Mouse (Mus musculus) adrenal gland, postnatal 0 days (tissue): ENCODE results near the gene Elp4. TPM values are rescaled to one million over a fixed set of nuclear protein-coding genes. Genes with fewer than 3 reads are reported as not detected.

Source experiments
- polyA plus RNA-seq: library from polyadenylated mRNA; unstranded; fragments of >200 nt; fragmentation: Nextera tagmentation; extraction: Ambion mirVana; gene quantifications from 2 replicates; pipeline ENCODE4 v1.2.1, GENCODE M21; 2015

The Elp4 gene
- 13.5 and 18.0 TPM in 2 replicates for polyA plus RNA-seq

DNA sequence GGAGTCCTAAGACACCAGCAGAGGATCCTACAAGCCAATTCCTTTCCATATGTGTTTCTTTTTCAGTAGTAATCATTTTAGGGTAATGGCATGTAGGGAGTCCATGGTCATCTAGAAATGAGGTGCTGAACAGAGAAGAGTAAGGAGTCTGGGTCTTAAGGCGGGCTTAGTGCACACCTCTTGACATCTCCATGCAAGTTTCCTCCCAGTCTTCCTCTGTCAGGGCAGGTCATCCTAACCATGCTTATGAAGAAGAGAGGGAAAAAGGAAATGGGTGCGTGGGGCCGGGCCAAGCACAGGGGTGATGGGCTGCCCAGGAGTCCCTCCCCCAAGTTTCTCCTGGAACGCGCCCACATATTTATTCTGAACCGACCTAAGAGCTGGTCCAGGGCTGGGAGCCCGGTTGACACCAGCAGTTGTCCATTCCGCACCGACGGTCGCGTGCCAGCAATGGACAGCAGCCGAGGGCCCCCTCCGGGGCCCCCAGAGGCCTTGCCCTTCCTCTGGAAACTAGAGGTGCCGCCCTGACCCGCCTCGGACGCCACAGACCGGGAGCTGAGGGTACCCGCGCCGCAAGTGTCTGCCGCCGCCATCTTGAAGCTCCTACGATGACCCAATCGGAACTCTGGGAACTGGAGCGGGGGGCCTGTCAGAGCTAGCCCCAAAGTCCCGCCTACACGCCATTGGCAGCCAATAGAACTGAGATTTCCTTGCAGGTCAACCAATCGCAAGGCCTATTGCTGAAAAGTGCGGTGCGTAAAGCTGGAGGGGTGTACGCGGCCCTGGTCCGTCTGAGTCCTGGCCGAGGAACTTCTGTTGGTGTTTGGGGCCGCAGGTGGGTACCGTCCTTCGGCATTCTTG, at the start of gene Elp4, which contains the start of gene Immp1l:
Gene Elp4 (minus strand): TSS at position 669 of the 861 bp plus-strand sequence.
Gene Immp1l (plus strand): TSS at position 743 of the 861 bp plus-strand sequence.

DNA sequence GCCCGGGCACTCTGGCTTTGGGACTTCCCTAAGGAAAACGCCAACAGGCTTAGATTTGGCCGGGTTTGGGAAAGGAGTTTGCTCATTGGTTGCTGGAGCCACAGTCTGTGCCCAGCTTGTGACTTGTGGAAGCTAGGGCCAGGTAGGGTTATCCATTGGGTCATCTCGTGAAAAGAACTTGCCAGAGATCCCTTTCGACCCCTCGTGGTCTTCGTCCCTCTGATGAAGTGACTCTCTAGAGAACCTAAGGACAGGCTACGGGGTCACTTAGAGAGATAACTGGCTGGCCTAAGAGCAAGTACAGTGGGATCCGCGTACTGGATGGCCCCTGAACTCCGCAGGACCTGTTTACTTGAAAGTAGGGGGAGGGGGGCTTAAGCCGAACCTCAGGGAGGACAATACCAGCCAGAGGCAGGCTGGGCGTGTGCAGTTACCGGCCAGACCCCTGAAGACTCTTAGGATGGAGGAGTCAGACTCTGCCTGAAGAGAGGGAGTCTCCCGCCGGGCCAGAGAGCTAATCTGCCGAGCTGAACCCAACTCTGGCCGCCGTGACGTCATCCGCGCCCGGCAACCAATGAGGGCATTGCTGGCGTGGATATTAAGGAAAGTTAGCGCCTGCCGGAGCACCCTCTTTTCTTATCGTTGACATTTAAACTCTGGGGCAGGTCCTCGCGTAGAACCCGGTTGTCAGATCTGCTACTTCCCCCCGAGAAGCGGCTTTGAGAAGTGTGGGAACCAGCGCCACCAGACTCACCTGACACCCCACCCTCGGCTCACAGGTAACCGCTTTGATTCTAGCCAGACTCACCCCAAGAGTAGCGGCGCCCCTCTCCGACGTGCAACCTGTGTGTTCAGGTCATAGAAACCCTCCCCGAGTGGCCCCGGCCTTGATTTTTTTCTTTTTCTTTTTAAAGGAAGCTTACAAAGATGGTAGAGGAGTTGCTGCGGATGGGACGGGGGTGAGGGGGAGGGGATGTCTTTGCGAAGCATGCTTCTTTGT, 235.8 kb downstream of the Elp4 start, which contains the start of gene Pax6:
Gene Pax6 (plus strand): TSS at position 630 of the 1,000 bp plus-strand sequence.

Other genes with a start within 250 kb of the Elp4 start
- 0.14 and 0.25 TPM in 2 replicates for gene Pax6, start 235.7 kb downstream of the Elp4 start, polyA plus RNA-seq
- gene Immp1l, start 74 bp upstream of the Elp4 start, polyA plus RNA-seq: 171 and 333 TPM in 2 replicates
- 65.0 and 68.8 TPM in 2 replicates for gene Dnajc24, start 99.0 kb upstream of the Elp4 start, polyA plus RNA-seq